Mouse (Mus musculus) heart, postnatal 25 days (tissue): ENCODE results near the gene Dlgap1. TPM values are rescaled to one million over a fixed set of nuclear protein-coding genes. Genes with fewer than 3 reads are reported as not detected.

ENCODE experiments used
- DNase-seq: peaks from one replicate; pipeline ENCODE4 v3.0.0; 2022; ENCODE audit warnings: low spot score
- intact Hi-C: fragments of 180-260 bp; cut with DNase I; formaldehyde crosslinking; loops from one replicate; pipeline ENCODE4 v1.15.1; 2025
- total RNA-seq, 2 experiments: library from RNA; stranded (reverse); gene quantifications; 2 replicates each; pipeline ENCODE4 v1.2.3; 2021

Gene Dlgap1
- total RNA-seq, 2 experiments from 2014 or later = 0.28 to 0.39 TPM

DNA sequence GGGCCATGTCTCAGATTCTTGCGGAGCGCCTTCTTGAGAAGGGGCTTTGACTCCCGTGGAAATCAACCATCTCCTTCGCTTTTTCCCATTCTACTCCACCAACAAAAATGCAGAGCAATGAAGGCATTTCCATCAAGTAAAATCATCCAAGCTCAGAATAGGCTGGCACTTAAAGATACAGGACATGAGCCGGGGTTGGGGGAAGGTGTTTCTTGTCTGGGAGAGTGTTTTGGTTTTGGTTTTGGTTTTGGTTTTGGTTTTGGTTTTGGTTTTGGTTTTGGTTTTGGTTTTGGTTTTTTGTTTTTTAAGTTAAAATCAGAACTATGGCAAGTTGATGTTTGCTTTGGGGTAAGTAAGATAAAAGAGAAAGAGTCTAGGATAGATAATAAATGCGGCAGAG lies 466.7 kb downstream of the Dlgap1 start:
- DNase-seq = no peak
- intact Hi-C loops = no loop called here

GRCm38 (mm10) chr17:70437229-70437628 lies 468.4 kb downstream of the Dlgap1 start:
- intact Hi-C loops = no loop called here
- no peak for DNase-seq

GRCm38 (mm10) chr17:70442976-70443375 lies 474.1 kb downstream of the Dlgap1 start:
- no peak for DNase-seq
- intact Hi-C loops = no loop called here

DNA sequence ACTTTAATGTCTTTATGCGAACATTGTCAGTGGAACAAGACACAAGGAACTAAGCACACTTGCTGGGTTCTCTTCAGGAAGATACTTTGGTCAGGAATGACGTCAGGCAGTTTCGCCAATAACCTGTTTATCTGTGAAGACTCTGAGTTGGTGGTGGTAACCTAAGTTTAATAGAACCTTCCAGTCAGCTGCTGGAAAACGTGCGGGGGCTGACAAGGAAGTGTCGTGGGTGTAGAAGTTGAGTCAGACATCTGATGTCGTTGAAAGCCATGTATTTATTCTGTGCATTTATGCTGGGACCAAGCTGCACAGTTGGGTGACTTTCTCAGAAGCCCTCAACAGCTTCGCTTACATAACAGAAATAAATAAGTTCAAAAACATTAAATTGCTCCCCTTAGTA lies 477.6 kb downstream of the Dlgap1 start:
- no peak for DNase-seq
- intact Hi-C loops = no loop called here

GRCm38 (mm10) chr17:70455036-70455435 lies 486.2 kb downstream of the Dlgap1 start:
- DNase-seq = no peak
- intact Hi-C loops = no loop called here

GRCm38 (mm10) chr17:70457103-70457502 lies 488.2 kb downstream of the Dlgap1 start:
- no peak for DNase-seq
- intact Hi-C loops = no loop called here

DNA sequence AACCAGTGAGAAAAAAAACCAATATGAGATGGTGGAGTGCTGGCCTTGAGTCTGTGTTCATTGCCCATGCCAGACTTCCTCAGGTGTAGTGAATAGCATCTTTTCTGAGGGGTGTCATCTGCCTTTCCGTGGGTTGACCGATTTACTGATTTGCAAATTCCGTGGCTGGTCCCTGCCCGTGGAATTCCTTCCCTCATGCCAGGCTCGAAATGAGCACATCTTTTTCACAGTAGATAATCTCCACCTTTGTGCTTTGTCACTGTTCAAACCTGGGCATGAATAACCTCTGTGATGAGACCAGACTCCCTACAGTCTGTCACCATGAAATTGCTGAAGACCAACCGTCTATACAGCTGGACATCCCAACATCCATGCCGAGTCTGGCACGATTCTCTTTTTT lies 493.4 kb downstream of the Dlgap1 start:
- intact Hi-C loops = no loop called here
- DNase-seq = no peak

DNA sequence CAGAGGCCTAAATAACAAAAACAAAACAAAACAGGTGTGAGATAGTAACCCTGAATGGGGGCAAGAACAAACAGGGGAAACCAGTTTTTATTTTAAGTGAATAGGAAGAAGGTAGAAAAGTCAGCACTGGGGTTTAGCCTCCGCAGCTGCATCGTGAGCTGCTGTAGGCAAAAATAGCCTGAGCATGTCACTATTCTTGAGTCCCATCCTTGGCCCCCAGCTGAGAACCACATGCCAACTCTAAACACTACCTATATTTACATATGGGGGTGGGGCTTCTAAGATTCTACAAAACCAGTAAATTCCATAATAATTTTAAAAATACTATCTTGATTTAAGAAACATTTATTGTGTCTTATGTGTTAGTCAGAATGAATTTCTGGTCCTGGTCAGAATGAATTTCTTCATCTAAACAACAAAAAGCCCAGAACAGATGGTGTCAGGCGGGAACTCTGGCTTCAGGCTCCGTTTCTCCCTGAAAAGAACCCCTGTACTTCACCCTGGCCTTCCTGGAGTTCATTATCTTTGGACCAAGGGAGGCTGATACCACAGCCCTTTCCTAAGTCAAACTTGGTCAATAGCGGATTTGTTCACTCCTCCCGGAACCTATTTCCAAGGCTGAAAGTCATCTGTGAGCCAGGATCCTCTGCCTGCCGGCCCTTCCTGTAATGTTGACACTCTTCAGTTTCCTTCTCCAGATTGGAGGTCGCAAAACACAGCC lies 494.1 kb downstream of the Dlgap1 start:
- DNase-seq = no peak
- intact Hi-C loops = no loop called here

DNA sequence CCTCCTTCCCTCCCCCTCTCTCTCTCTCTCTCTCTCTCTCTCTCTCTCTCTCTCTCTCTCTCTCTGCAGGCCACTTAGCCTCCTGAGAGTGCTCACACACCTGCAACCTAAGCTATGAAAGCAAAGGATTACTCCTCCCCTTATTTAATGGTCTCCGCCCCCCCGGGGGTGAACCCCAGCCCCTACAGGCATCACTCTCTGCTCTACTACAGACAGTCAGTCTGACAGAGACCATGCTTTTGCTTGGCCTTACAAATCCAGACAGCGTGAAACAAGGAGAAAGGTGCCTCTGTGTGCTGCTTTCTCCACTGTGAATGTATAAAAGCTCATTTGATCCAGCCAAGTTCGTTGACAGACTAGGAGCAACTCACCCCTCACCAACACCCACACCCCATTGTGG lies 497.5 kb downstream of the Dlgap1 start:
- intact Hi-C loops = no loop called here
- DNase-seq = no peak

GRCm38 (mm10) chr17:70470970-70471371 lies 502.1 kb downstream of the Dlgap1 start:
- no peak for DNase-seq
- intact Hi-C loops = no loop called here

- intact Hi-C loops = no loop called here
- DNase-seq = no peak
Measured at GRCm38 (mm10) chr17:70472162-70472561, 503.3 kb downstream of the Dlgap1 start.

- intact Hi-C loops = no loop called here
- DNase-seq = no peak
Measured at GRCm38 (mm10) chr17:70473871-70474270, 505.0 kb downstream of the Dlgap1 start.

GRCm38 (mm10) chr17:70483716-70484115 lies 514.8 kb downstream of the Dlgap1 start:
- DNase-seq = no peak
- intact Hi-C loops = no loop called here

- DNase-seq = no peak
- intact Hi-C loops = no loop called here
Measured at GRCm38 (mm10) chr17:70485668-70486067, 516.8 kb downstream of the Dlgap1 start.

GRCm38 (mm10) chr17:70486259-70486658 lies 517.4 kb downstream of the Dlgap1 start:
- intact Hi-C loops = no loop called here
- DNase-seq = no peak

GRCm38 (mm10) chr17:70486831-70487230 lies 518.0 kb downstream of the Dlgap1 start:
- intact Hi-C loops = no loop called here

DNA sequence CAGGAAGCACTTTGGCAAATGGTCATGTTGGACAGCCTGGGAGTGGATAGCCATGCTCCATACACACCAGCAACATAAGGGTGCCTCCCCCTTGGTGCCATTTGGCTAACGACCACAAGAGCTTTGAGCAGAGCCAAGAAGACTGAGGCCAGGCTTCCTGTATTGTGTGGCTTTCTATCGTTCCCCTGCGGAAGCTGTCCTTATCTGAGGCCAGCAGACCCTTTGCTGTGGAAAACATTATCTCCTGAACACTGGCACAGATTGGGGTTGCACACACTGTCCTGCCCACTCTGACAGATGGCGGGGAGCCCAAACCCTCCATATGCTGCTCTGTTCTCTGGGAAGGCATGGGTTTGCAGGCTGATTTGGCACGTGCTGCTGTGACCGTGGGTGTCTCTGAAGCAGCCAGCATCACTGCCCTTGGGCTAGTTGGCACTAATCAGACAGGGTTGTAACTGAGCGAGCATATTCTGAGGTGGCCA lies 520.0 kb downstream of the Dlgap1 start:
- DNase-seq = no peak
- intact Hi-C loops = no loop called here

More at GRCm38 (mm10) chr17:70486831-70487230, 518.0 kb downstream of the Dlgap1 start:
- no peak for DNase-seq

DNA sequence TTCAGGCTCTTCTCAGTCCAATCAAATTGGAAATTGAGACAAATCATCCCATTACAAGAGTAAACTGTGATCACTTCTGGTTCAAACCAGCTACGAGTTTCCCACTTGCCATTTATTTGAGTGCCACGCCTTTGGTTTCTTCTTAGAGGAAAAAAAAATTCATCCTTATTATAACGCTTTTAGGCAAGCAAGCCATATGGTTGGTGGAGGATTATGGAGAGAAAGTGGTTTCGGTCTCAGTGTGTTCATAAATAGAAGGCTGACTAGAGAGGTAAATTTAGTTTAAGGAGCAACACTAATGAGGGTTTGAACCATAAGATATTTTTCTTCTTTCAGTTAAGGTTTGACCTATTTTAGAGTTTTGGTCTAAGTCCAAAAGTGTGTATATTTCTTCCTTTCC lies 522.7 kb downstream of the Dlgap1 start:
- intact Hi-C loops = no loop called here
- DNase-seq = no peak

DNA sequence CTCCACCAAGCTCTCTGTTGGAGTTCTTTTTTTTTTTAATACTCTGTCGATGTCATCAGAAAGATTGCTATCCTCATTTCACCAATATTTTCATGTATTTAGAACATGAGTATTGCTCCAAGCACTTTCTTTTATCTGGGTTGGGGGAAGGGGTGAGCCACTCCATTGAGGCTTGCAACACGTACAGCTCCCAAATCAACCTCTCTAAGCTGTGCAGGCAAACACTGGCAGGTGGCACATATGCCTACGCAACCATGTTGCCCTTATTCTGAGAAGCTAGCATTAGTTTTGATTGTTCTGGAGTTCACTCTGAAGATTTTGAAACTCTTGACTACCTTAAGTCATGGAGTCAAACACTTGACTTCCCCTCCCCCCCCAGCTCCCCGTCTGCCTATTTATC lies 525.5 kb downstream of the Dlgap1 start:
- DNase-seq = no peak
- intact Hi-C loops = no loop called here

DNA sequence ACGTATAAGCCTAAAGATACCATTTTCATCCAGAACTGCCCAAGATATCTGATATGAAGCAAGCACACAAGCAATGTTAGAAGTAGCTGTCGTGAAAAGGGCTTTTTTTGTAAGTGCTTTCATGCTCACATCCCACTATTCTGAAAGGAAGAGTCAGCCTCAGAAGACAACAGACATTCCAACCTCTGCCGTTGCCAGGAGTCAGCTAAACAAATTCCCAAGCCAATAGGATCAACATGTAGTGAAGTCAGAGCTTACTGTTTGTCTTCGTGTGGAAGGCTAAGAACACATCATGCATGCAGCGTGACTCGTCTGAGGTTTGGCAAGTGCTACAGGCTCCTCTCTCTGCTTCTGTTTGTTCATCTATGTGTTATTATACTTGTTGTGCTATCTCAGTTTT lies 529.4 kb downstream of the Dlgap1 start:
- intact Hi-C loops = no loop called here
- DNase-seq = no peak

GRCm38 (mm10) chr17:70501933-70502332 lies 533.1 kb downstream of the Dlgap1 start:
- intact Hi-C loops = no loop called here
- no peak for DNase-seq

DNA sequence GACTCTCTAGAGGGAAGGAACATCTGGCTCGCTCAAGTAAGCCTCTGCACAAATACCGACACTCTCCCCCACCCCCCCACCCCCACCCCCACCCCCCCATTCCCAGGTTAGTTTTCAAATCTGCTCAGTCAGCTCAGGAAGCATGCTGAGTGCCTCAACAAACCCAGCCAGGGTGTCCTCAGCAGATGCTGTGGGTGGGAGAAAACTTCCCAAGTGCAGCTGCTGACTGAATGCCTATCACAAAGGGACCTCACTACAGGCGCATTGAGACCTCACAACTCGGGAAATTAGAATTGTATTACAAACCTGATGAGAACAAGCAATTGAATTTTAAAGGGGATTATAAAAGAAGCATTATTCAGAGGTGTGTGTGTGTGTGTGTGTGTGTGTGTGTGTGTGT lies 538.9 kb downstream of the Dlgap1 start:
- intact Hi-C loops = no loop called here
- no peak for DNase-seq
